Mouse (Mus musculus): ENCODE measurements around the gene Igf2bp3. TPM values are rescaled to one million over a fixed set of nuclear protein-coding genes. Genes with fewer than 3 reads are reported as not detected.

Gene Igf2bp3
- polyA plus RNA-seq, 1 experiment from 2014 or later = 49.7 TPM

GRCm38 (mm10) chr6:49165855-49166254 lies 48.9 kb downstream of the Igf2bp3 start:
- Histone ChIP-seq H3K36me3 (no peaks in the 10 kb centered on the region), H3K4me1 (peaks cover 28% of the 10 kb centered on the region), H3K27ac (peak overlapping the region; percentile 84), H3K27me3 (no peaks in the 10 kb centered on the region), H3K9me3 (replicated peaks) (no peaks in the 10 kb centered on the region), H3K9ac (no peak overlapping the region), H3K4me2 (no peak overlapping the region), H3K4me3 (replicated peaks) (no peak overlapping the region)
- WGBS = 69% methylated on average over 6 of the region's 6 CpGs
- no peak for ATAC-seq (replicated peaks; ENCODE audit: low FRiP score)

GRCm38 (mm10) chr6:49165101-49165500 lies 49.7 kb downstream of the Igf2bp3 start:
- Histone ChIP-seq H3K4me2 (peak overlapping the region; percentile 41), H3K27me3 (no peaks in the 10 kb centered on the region), H3K4me3 (replicated peaks) (no peak overlapping the region), H3K27ac (peak overlapping the region; percentile 84), H3K9me3 (replicated peaks) (no peaks in the 10 kb centered on the region), H3K9ac (no peak overlapping the region), H3K36me3 (no peaks in the 10 kb centered on the region), H3K4me1 (peaks cover 28% of the 10 kb centered on the region)
- peak; percentile 93 for ATAC-seq (replicated peaks; ENCODE audit: low FRiP score)
- whole genome bisulfite sequencing = 15% methylated on average over 6 of the region's 6 CpGs

GRCm38 (mm10) chr6:49164701-49165100 lies 50.1 kb downstream of the Igf2bp3 start:
- Histone ChIP-seq H3K9ac (no peak overlapping the region), H3K4me1 (peaks cover 28% of the 10 kb centered on the region), H3K4me3 (replicated peaks) (no peak overlapping the region), H3K27me3 (no peaks in the 10 kb centered on the region), H3K9me3 (replicated peaks) (no peaks in the 10 kb centered on the region), H3K27ac (peak overlapping the region; percentile 84), H3K4me2 (peak overlapping the region; percentile 41), H3K36me3 (no peaks in the 10 kb centered on the region)
- peak; percentile 72 for ATAC-seq (replicated peaks; ENCODE audit: low FRiP score)
- WGBS = 26% methylated on average over 11 of the region's 11 CpGs

GRCm38 (mm10) chr6:49159971-49160370 lies 54.8 kb downstream of the Igf2bp3 start:
- ATAC-seq (replicated peaks; ENCODE audit: low FRiP score) = no peak
- Histone ChIP-seq H3K27ac (no peak overlapping the region), H3K9me3 (replicated peaks) (no peaks in the 10 kb centered on the region), H3K4me3 (replicated peaks) (no peak overlapping the region), H3K4me1 (peaks cover 18% of the 10 kb centered on the region), H3K9ac (no peak overlapping the region), H3K36me3 (no peaks in the 10 kb centered on the region), H3K4me2 (no peak overlapping the region), H3K27me3 (no peaks in the 10 kb centered on the region)
- 74% methylated on average over 2 of the region's 2 CpGs for WGBS

- Histone ChIP-seq H3K9me3 (replicated peaks) (no peaks in the 10 kb centered on the region), H3K36me3 (no peaks in the 10 kb centered on the region), H3K27ac (no peak overlapping the region), H3K27me3 (no peaks in the 10 kb centered on the region), H3K4me1 (0 out of 2 replicates have a peak, but pooled peaks cover 5% of the 10 kb centered on the region), H3K9ac (no peak overlapping the region), H3K4me3 (replicated peaks) (no peak overlapping the region), H3K4me2 (no peak overlapping the region)
- 71% methylated on average over 3 of the region's 3 CpGs for WGBS
- ATAC-seq (replicated peaks; ENCODE audit: low FRiP score) = no peak
Observed at GRCm38 (mm10) chr6:49156826-49157175, 58.0 kb downstream of the Igf2bp3 start.

GRCm38 (mm10) chr6:49156170-49156825 lies 58.5 kb downstream of the Igf2bp3 start:
- peaks cover 5% of the 10 kb centered on the region; the same call in 1 of the 2 replicates for H3K4me1 ChIP-seq
- no peak overlapping the region for H3K27ac ChIP-seq
- ATAC-seq (replicated peaks; ENCODE audit: low FRiP score) = no peak
- H3K4me2 ChIP-seq = no peak overlapping the region
- no peaks in the 10 kb centered on the region for H3K36me3 ChIP-seq
- H3K9ac ChIP-seq = no peak overlapping the region
- 93% methylated on average over 5 of the region's 5 CpGs for WGBS
- no peaks in the 10 kb centered on the region for H3K9me3 ChIP-seq (replicated peaks)
- H3K4me3 ChIP-seq (replicated peaks) = no peak overlapping the region
- H3K27me3 ChIP-seq = no peaks in the 10 kb centered on the region

GRCm38 (mm10) chr6:49151465-49151864 lies 63.3 kb downstream of the Igf2bp3 start:
- Histone ChIP-seq H3K9ac (no peak overlapping the region), H3K27ac (peak overlapping the region; percentile 92), H3K4me1 (peaks cover 21% of the 10 kb centered on the region), H3K27me3 (no peaks in the 10 kb centered on the region), H3K4me3 (replicated peaks) (no peak overlapping the region), H3K9me3 (replicated peaks) (no peaks in the 10 kb centered on the region), H3K4me2 (no peak overlapping the region), H3K36me3 (no peaks in the 10 kb centered on the region)
- ATAC-seq (replicated peaks; ENCODE audit: low FRiP score) = peak; percentile 59; the same call in 1 of the 2 replicates
- 72% methylated on average over 4 of the region's 4 CpGs for whole genome bisulfite sequencing

GRCm38 (mm10) chr6:49150349-49151229 lies 64.2 kb downstream of the Igf2bp3 start:
- 76% methylated on average over 9 of the region's 9 CpGs for WGBS
- Histone ChIP-seq H3K27ac (peak overlapping the region; percentile 92), H3K4me2 (no peak overlapping the region)

GRCm38 (mm10) chr6:49149202-49149930 lies 65.4 kb downstream of the Igf2bp3 start:
- H3K4me3 ChIP-seq (replicated peaks) = no peak overlapping the region
- H3K27me3 ChIP-seq = no peaks in the 10 kb centered on the region
- H3K4me2 ChIP-seq = peak overlapping the region; percentile 12; the same call in 1 of the 2 replicates
- ATAC-seq (replicated peaks; ENCODE audit: low FRiP score) = 0 out of 2 replicates have a peak, but pooled peaks have one; percentile 34
- no peaks in the 10 kb centered on the region for H3K9me3 ChIP-seq (replicated peaks)
- 80% methylated on average over 5 of the region's 5 CpGs for WGBS
- peaks cover 25% of the 10 kb centered on the region for H3K4me1 ChIP-seq
- H3K27ac ChIP-seq = peak overlapping the region; percentile 92
- H3K36me3 ChIP-seq = no peaks in the 10 kb centered on the region
- no peak overlapping the region for H3K9ac ChIP-seq

More at GRCm38 (mm10) chr6:49150349-49151229, 64.2 kb downstream of the Igf2bp3 start:
- Histone ChIP-seq H3K36me3 (no peaks in the 10 kb centered on the region), H3K27me3 (no peaks in the 10 kb centered on the region), H3K4me1 (peaks cover 25% of the 10 kb centered on the region), H3K9ac (no peak overlapping the region), H3K4me3 (replicated peaks) (no peak overlapping the region), H3K9me3 (replicated peaks) (no peaks in the 10 kb centered on the region)
- ATAC-seq (replicated peaks; ENCODE audit: low FRiP score) = no peak

- Histone ChIP-seq H3K4me1 (peaks cover 25% of the 10 kb centered on the region), H3K36me3 (no peaks in the 10 kb centered on the region), H3K27me3 (no peaks in the 10 kb centered on the region), H3K9me3 (replicated peaks) (no peaks in the 10 kb centered on the region), H3K4me2 (no peak overlapping the region), H3K9ac (no peak overlapping the region), H3K4me3 (replicated peaks) (no peak overlapping the region), H3K27ac (peak overlapping the region; percentile 92)
- WGBS = 30% methylated on average over 4 of the region's 4 CpGs
- peak; percentile 74; the same call in 1 of the 2 replicates for ATAC-seq (replicated peaks; ENCODE audit: low FRiP score)
Observed at GRCm38 (mm10) chr6:49148781-49149180, 66.0 kb downstream of the Igf2bp3 start.

GRCm38 (mm10) chr6:49148368-49148767 lies 66.4 kb downstream of the Igf2bp3 start:
- Histone ChIP-seq H3K27me3 (no peaks in the 10 kb centered on the region), H3K36me3 (peaks cover 1% of the 10 kb centered on the region; the same call in 1 of the 2 replicates), H3K4me1 (peaks cover 25% of the 10 kb centered on the region), H3K4me3 (replicated peaks) (no peak overlapping the region), H3K4me2 (0 out of 2 replicates have a peak overlapping the region, but pooled peaks have one; percentile 1), H3K9ac (no peak overlapping the region), H3K9me3 (replicated peaks) (no peaks in the 10 kb centered on the region), H3K27ac (peak overlapping the region; percentile 92)
- WGBS = 58% methylated on average over 7 of the region's 7 CpGs
- 0 out of 2 replicates have a peak, but pooled peaks have one; percentile 15 for ATAC-seq (replicated peaks; ENCODE audit: low FRiP score)
